Mouse (Mus musculus): ENCODE data around the gene Hoxd12. TPM values are rescaled to one million over a fixed set of nuclear protein-coding genes. Genes with fewer than 3 reads are reported as not detected.

Gene Hoxd12
- total RNA-seq, 2 experiments from 2014 or later = not detected

DNA sequence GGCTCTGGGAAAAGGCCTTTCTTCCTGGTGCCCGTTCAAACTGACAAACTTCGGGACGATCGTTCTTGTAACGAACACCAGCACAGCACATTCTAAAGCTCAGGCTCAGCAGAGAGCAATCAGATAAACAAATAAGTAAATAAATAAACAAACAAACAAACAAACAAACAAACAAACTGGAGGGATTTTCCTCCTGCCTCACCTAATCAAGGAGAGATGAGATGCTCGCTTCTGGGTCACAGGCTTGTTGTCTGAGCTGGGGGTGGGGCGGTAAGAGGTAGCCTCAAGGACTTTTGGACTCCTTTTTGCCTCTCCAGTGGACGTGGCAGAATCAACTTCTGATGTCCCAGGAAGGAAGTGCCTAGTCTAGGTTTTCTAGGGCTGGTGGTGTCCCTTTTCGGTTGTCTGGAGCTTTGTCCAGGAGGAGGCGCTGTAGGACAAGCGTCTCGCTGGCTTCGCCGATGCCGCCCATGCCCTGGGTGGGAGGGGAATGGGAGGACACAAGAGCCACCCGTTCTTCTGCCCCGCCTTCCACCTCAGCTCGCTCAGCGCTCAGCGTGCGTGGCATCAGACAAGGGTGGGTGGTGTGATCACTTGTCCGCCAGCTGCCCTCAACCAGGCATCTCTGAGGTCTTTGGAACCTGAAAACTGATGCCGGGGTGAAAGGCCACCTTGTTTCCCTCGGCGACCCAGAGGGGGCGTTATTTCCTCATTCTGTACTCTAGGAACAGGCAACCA, 40.9 kb downstream of the Hoxd12 start:
- peak; percentile 91 for DNase-seq
- intact Hi-C loops (cut with DNase I; ENCODE audit: low total_unique reads) = loop anchor here (2.0 to 10.0 kb wide), 3 partner anchors 247 to 879 kb away; no protein-coding TSS in a partner anchor

DNA sequence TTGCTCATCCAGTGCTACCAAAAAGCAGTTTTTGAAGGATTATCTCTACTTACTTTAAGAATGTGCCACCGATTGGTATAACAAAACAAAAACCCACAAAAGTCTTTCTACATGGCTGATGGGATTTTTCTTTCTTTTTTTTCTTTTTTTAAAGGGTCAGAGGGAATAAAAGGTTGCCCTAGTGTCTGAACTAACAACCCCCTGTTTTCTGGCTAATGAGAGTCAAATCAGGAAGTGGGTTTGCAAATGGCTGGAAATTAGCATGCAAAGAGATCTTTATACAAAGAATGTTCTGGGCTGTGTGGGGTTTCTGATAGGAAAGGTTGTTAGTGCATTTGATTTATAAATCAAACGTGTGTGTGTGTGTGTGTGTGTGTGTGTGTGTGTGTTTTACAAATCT, 45.6 kb downstream of the Hoxd12 start:
- intact Hi-C loops (cut with DNase I; ENCODE audit: low total_unique reads) = no loop called here
- no peak for DNase-seq

GRCm38 (mm10) chr2:74720955-74721491, 46.2 kb downstream of the Hoxd12 start:
- no peak for DNase-seq
- intact Hi-C loops (cut with DNase I; ENCODE audit: low total_unique reads) = no loop called here

DNA sequence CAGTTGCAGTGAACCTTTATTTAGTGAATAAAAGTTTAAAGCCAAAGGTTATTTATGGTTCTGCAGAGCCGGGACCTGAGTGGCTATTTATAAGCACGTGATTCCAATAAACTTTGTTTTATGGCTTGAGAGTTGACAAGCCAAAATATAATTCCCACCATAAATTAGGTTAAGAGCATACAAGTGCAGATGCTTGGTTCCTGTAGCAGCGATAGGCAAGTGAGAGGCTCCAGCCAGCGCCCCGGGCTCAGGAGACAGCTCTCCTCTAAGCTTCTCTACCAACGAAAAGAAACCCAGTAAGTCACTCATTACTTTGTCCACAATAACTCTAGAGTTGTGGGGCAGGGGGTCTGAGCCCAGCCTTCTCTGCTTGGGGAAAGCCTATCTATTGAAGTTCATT, 47.1 kb downstream of the Hoxd12 start:
- no peak for DNase-seq
- intact Hi-C loops (cut with DNase I; ENCODE audit: low total_unique reads) = no loop called here

DNA sequence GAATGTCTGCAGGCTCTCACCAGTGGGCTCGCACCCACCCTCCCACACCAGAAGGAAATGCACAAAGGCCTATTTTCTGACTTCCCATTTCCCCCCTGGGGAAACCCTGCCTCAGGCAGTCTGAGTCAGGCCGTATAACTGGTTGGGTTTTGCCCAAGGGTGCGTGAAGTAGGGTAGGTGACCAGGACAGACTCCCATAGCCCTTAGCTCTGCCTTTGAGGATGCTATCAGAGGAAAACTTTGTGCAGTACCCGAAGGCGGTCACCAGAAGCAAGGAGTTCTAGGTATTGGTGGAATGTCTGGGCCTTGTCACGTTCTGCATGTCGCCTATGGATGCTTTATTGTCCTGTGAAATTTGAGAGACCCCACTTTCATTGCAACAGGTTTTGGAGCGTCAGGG, 48.1 kb downstream of the Hoxd12 start:
- no peak for DNase-seq
- intact Hi-C loops (cut with DNase I; ENCODE audit: low total_unique reads) = no loop called here

DNA sequence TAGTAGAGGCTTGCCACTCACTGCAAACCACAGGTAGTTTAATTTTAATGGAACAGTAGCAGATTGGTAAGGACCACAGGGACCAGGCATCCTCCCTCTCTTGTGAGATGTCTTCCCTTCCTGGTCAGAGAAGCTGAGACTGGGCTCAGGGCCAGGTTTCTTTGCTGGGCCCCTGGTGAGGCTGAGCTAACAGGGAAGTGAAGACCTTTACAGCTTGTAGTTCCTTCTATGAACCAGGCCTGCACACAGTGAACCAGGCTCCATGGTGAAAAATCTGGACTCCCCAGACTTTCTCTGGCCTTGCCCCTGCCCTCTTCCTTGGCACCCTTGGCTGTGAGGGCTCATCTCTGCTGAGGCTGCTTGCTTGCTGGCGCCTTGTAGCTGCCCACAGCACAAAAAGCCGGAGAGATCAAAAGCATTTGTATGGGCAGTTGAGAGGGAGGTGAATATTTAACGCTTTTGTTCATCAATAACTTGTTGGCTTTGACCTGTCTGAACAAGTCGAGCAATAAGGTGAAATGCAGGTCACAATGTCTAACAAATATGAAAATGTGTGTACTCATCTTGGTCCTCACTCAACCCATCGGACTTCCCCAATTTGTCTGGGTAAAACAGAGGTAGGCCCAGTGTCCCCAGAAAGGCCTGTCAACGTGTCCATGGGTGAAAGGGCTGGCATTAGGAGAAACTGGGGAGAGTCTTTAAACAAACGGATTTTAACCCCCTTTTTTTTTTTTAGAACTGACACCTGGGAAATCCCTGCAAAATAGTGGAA, 49.6 kb downstream of the Hoxd12 start:
- DNase-seq = no peak
- intact Hi-C loops (cut with DNase I; ENCODE audit: low total_unique reads) = no loop called here

DNA sequence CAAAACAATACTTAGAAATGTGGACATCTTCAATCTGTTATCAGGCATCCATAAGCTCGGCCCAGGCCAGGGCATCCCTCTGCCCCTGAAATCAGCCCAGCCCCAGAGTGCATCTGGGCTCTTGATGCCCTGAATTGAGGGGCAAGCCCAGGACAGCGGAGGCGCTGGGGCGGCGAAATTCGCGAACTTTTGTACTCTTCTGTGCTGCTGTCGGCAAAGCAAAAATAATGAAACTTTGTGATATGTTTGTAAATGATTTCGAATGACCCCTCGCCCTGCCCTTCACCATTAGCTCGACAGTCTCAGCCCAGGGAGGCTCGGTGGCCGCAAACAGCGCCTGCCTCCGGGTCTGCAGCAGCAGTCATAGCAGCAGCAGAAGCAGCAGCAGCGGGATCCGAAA, 50.4 kb downstream of the Hoxd12 start:
- intact Hi-C loops (cut with DNase I; ENCODE audit: low total_unique reads) = no loop called here
- DNase-seq = no peak

- intact Hi-C loops (cut with DNase I; ENCODE audit: low total_unique reads) = no loop called here
These were observed 51.7 kb downstream of the Hoxd12 start, which contains the start of gene Gm28230 for GRCm38 (mm10) chr2:74726551-74726950. Gene Gm28230, plus strand, starts transcription at chr2:74726728.

DNA sequence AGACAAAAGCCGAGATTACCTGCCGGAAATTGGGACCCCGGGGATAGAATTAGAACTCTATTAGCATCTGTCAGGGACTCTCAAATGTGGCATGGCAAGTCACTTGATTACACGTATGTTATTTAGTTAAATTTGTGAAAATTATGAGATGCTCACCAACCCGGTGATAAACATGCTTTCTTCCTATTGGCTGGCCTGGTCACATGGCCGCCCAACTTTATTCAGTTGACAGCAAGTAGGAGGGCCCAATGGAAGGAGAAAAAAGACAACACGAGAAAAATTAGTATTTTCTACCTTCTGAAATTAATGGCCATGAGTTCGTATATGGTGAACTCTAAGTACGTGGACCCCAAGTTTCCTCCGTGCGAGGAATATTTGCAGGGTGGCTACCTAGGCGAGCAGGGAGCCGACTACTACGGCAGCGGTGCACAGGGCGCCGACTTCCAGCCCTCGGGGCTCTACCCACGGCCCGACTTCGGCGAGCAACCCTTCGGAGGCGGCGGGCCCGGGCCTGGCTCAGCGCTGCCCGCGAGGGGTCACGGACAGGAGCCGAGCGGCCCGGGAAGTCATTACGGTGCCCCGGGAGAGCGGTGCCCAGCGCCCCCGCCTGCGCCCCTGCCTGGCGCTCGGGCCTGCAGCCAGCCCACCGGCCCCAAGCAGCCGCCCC, 52.3 kb downstream of the Hoxd12 start:
- intact Hi-C loops (cut with DNase I; ENCODE audit: low total_unique reads) = no loop called here
- no peak for DNase-seq

More at GRCm38 (mm10) chr2:74726551-74726950, 51.7 kb downstream of the Hoxd12 start, which contains the start of gene Gm28230:
- DNase-seq = no peak

Small RNA genes lying within 50 kb of the gene (microRNA-seq; reads per million reads assigned to microRNA genes)
- 0 reads per million in 2 experiments for gene Gm44463
- gene Mir10b = 11,317 to 19,394 reads per million in 2 experiments

Other genes with a start within 250 kb of the Hoxd12 start
- 10 to 100 TPM; 42.1 to 59.8 TPM for gene Lnpk, start 95.6 kb upstream of the Hoxd12 start, total RNA-seq (2021)
- not detected for gene Evx2, start 15.5 kb upstream of the Hoxd12 start, total RNA-seq (2021)
- not detected for gene Hoxd13, start 6.7 kb upstream of the Hoxd12 start, total RNA-seq (2021)
- under 1 TPM in 1 of 2 experiments, not detected in 1; 0.29 TPM for gene Hoxd11, start 4.5 kb downstream of the Hoxd12 start, total RNA-seq (2021)
- gene Hoxd10, start 16.9 kb downstream of the Hoxd12 start, total RNA-seq (2021) = 1 to 10 TPM; 4.4 to 4.5 TPM
- gene Hoxd9, start 22.7 kb downstream of the Hoxd12 start, total RNA-seq (2021) = 10 to 100 TPM; 14.8 to 18.8 TPM
- 10 to 100 TPM; 30.0 to 38.2 TPM for gene Hoxd8, start 29.6 kb downstream of the Hoxd12 start, total RNA-seq (2021)
- not detected for gene Hoxd3, start 36.9 kb downstream of the Hoxd12 start, total RNA-seq (2021)
- gene Hoxd4, start 36.9 kb downstream of the Hoxd12 start, total RNA-seq (2021) = 1 to 10 TPM; 1.4 to 2.7 TPM
- under 1 TPM; 0.33 to 0.35 TPM for gene Gm28230, start 51.7 kb downstream of the Hoxd12 start, total RNA-seq (2021)
- gene Hoxd1, start 88.0 kb downstream of the Hoxd12 start, total RNA-seq (2021) = not detected
- gene Mtx2, start 150.8 kb downstream of the Hoxd12 start, total RNA-seq (2021) = 10 to 100 TPM; 37.2 to 38.9 TPM

Data from gastrocnemius, postnatal 14 days (tissue).